Mouse (Mus musculus): ENCODE data around the gene Sapcd1.
"Not testable (repeated sequence)": the region's sequence is repeated elsewhere in the genome, so short reads cannot be mapped to it uniquely, and the experiment has no call there.

Gene Sapcd1

DNA sequence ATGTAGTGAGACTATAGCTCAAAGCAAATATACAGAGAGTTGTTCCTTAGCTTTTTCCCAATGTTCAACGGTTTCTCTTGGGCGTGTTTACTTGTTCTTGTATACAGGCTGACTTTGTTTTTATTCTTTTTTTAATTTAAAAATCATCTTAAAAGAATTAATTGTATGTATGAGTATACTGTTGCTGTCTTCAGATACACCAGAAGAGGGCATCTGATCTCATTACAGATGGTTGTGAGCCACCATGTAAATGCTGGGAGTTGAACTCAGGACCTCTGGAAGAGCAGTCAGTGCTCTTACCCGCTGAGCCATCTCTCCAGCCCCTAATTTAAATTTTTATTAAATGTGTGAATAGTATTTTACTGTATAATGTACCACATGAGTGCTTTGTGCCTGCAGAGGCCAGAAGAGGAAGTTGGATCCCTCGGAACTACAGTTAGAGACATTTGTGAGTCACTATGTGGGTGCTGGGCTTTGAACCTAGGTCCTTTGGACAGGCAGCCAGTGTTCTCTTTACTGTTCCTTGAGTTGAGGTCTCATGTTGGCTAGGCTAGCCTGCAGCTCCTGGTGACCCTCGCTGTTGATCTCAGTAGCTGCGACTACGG, 20.3 kb downstream of the Sapcd1 start:
- DNase-seq (ENCODE audit: low read depth, low spot score) = no peak

DNA sequence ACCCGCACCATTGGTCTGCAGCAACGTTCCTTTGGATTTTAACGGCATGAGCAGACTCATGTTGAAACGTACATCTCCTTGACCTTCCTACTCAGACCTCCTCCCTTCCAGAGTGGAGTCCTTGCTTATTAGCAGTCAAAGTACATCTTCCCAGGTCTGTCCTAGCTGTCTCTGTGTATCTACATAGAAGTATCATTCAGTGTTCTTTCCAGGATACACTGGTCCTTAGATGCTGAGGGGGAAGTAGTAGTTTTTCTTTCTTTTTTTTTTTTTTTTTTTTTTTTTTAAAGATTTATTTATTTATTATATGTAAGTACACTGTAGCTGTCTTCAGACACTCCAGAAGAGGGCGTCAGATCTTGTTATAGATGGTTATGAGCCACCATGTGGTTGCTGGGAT, 21.9 kb downstream of the Sapcd1 start:
- DNase-seq (ENCODE audit: low read depth, low spot score) = not testable (repeated sequence)

DNA sequence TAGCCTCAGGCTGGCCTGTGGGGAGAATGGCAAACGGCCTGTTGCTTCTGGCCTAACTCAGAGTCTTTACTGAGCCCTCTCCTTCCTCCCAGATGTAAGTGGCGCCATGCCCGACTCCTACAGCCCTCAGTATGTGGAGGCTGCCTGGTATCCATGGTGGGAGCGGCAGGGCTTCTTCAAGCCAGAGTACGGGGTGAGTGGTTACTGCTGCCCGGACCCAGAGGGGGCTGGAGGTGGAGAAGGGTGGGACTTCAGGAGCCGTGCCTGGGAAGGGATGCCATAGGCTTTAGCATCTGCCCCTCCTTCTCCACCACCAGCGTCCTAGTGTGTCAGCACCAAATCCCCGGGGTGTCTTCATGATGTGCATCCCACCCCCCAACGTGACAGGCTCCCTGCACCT, 22.7 kb downstream of the Sapcd1 start:
- no peak for DNase-seq (ENCODE audit: low read depth, low spot score)

DNA sequence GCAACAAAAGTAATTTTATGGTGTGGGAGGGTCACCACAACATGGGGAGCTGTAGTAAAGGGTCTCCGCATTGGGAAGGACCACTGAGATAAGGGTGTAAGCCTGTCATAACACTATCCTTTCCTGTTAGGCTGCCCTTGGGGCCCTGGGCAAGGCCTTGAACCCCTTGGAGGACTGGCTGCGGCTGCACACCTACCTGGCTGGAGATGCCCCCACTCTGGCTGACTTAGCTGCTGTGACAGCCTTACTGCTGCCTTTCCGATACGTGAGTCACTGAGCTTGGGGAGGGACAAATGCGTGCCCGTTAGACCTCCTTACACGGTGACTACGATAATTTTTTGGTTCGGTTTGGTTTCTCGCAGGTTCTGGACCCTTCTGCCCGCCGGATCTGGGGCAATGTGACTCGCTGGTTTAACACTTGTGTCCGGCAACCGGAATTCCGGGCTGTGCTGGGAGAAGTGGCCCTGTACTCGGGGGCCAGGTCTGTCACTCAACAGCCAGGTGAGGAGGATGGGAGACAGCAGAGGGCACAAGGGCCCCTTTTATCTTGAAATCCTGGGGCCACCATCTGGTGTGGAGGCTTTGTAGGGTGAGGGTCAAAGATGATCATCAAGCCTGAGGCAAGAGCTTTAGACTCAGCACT, 23.6 kb downstream of the Sapcd1 start:
- DNase-seq (ENCODE audit: low read depth, low spot score) = no peak

DNA sequence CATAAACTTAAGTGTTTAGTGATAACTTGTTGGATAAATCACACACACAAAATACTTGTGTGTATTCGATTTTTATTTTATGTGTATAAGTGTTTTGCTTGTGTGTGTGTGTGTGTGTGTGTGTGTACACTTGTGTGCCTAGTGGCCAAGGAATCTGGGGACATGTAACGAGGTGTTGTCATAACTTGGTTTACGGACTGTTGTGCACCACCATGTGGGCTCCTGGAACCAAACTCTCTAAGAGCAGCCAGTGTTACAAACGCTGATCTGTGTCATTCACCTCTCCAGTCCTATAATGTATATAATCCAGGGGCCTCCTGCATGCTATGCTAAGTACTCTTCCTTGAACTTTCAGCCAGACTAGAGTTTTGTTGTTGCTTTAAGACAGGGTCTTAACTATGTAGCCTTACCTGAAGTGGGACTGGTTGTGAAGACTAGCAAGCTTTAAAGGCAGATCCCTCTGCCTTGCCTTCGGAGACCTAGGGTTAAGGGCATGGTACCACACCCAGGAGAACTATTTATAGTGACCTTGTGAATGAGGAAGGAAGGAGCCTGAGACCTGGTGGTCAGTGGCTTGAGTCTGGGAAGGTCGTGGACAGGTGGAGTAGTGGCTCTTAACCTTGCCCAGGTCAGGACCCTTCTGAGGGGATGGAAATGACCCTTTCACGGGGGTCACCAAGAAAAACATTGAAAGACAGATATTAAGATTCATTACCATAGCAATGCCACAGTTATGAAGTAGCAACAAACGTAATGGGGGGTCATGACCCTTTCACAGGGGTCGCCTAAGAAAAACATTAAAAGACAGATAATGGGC, 24.6 kb downstream of the Sapcd1 start:
- no peak for DNase-seq (ENCODE audit: low read depth, low spot score)

DNA sequence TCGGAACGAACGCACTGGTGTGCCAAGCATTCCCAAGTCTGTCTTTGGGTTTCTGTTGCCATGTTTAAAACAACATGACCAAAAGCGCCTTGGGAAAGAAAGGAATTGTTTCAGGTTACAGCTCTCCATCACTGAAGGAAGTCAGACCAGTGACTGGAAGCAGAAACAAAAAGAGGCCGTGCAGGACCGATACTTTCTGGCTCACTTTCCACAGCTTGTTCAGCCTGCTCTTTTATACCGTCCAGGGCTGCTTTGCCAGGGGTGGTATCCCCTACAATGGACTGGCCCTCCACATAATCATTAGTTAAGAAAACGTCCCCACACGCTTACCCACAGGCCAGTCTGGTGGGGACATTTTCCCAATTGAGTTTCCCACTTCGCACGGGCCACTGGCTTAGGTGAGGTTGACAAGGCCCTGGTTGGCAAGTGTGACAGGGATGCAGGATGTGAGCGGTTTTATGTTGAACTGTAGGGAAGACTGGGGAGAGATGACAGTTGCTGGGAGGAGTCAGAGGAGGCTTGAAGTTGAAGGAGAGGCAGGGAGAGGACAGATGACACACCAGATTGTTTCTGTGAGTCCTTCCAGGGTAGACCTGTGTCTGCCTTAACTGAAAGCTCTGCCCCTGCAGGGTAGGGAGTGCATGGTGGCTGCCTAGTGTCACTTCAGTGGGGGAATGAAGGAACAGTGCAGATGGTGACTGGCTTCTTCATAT, 25.5 kb downstream of the Sapcd1 start:
- no peak for DNase-seq (ENCODE audit: low read depth, low spot score)

DNA sequence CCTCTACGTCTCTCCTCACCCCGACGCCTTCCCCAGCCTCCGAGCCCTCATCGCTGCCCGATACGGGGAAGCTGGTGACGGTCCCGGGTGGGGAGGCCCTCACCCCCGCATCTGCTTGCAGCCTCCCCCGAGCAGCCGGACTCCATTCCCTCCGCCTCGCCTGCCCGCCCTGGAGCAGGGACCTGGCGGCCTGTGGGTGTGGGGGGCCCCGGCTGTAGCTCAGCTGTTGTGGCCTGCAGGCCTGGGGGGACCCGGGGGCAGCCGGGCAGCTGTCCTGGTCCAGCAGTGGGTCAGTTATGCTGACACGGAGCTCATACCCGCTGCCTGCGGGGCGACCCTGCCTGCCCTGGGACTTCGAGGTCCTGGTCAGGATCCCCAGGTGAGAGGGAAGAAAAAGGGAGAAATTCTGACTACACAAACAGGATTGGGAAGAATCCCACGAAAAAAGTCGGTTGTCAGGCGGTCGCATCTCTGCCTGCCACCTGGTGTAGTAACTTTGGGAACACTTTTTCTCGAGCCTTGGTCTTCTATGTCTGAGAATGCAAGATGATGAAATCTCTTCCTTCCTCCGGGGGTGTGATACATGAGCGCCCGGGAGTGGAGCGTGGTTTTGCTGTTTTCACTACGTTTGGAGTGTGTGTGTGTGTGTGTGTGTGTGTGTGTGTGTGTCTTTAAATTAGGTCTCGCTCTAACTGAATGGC, 26.2 kb downstream of the Sapcd1 start:
- no peak for DNase-seq (ENCODE audit: low read depth, low spot score)

DNA sequence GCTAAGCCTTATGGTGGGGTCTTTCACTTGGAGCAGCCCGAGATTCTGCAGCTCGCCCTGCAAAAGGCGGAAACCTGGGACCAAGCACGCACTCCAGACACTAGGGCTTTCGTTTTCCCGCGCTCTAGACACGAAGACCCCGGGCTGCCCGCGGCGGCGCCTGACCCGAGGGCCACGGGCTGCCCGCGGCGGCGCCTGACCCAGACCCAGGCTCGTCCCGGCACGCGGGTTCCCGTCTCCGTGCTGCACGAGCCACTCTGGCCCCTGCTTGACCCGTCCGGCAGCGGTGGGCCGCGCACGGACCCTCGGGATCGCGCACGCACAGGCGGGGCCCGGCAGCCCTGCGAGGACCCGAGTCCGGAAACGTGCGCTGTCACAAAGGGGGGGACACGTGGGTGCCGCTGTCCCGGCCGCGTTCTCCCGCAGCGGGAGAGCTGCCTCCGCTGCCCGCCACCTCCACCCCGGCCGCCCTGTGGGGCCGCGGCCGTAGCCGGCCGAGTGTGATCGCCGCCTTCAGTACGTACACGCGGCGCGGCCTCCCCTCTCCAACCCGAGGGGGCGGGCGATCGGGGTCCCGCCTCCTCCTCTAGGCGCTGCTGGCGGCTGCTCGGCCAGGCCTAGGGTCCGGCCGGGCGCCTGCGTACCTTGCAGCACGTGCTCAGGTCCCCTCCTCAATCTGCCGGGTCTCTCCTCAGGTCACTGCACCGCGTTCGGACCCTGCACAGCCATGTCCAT, 26.9 kb downstream of the Sapcd1 start, which contains the start of gene Vars:
Vars (plus strand) TSS at position 271 of the 735 bp plus-strand sequence.
- peak; percentile 64 for DNase-seq (ENCODE audit: low read depth, low spot score)

DNA sequence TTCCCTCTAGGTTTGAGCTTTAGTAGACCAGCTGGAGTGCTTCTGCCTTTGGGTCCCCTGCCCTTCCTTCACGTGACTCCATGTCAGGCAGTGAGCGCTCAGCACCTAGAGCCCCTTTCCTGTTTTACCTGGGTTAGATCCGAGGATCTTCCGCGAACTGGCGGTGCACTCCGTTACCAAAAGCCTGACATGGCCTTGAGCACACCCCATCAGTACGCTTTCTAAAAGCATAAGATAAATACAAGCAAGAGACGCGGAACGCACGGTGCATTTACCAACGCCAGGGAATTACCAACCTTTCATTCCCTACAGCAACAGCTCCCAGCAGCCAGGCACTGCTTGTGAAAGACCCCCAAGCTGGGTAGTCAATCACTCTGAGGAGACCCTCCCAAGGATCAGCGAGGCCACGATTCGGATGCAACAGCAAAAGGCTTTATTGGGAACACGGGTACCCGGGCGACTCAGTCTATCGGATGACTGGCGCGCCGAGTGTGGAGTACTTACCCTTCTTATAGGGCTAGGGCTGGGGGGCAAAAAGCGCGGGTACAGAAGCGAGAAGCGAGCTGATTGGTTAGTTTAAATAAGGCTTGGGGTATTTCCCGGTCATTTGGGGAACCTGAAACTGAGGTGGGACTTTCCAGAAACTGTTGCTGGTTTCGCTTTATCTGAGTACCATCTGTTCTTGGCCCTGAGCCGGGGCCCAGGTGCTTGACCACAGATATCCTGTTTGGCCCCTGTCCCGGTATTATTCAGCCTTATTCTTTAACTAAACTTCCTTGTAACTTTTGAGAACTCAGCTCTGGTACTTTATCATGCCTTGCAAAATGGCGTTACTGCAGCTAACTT, 27.7 kb downstream of the Sapcd1 start:
- not testable (repeated sequence) for DNase-seq (ENCODE audit: low read depth, low spot score)

DNA sequence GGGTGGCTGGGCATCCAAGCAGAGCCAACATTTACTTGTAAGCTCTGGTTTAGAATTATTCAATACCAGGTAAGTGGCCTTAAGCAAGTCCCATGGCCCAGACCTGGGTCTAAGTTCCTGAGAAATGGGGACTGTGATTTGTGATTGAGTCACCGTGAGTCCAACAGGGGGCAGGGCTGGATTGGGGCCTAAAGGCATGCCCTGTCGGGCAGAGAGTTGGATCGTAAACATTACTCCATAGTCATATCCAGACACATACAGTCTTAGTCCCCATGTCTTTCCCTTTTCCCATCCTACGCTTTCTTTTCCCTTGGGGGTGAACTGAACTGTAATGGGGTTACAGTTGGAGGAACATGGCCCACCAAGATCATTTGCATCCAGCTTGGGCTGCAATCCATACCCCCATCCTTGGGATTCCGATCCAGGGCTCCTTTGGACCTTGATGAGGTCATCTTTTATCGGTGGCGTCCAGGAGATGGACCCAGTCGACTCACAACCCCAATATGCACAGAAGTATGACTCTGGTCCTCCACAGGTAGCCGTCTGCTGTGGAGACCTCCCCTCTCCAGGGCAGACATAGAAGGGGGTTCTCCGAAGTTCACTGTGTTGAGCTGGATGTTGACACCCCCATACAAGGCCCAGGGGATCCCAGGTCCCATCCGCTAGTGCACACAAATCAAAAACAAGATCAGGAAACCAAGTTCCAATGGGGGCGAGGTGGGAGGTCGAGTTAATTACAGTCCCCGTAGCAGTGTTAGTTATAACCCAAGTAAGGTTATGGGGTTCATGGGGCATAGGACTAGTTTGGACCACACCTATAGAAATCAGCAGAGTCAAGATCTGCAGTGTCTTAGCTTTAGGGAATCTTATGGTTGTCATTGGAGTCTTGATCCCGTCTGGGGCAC, 29.0 kb downstream of the Sapcd1 start:
- DNase-seq (ENCODE audit: low read depth, low spot score) = no peak

DNA sequence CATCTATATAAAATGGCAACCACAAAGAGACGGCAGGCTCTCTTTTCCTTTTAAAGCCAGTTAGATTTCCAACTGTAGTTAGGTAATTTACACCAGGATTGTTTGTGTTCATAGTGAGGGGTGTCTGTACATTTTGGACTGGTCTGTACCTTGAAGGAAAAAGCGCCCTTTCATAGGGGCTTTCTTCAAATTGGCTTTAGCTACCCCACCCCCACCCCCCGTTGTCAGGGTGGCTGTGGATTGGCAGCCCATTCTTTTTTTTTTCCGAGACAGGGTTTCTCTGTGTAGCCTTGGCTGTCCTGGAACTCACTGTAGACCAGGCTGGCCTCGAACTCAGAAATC, 30.7 kb downstream of the Sapcd1 start:
- DNase-seq (ENCODE audit: low read depth, low spot score) = no peak

DNA sequence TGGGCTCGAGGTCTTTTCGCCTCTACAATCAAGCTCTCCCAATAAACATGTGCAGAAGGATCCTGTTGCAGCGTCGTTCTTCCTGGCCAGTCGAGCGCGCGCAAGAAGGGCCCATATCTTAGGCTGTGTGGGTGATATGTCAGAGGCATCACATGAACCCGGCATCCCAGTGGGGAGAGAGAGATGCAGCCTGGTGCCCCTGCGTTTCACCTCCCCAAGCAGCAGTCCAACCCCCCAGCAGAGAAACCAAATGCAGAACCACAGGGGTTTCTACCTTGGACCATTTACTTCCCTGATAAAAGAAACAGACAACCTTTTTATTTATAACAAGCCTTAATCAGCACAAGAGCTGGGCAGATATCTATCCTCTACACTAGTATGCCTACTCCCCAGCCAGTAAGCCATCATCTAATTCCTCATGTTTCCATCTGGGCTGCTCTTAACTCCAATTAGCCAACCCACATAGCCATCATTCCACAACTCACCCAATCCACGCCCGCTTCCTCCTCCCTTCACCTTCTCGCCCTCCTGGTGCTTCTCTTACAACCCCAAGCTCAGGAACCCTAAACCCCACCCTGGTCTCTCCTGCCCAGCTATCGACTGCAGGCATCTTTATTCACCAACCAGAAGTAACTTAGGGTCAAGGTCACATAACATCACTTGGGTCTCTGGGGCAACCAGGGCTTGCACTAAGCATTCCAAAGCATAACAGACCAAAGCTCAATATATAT, 31.2 kb downstream of the Sapcd1 start:
- DNase-seq (ENCODE audit: low read depth, low spot score) = no peak

DNA sequence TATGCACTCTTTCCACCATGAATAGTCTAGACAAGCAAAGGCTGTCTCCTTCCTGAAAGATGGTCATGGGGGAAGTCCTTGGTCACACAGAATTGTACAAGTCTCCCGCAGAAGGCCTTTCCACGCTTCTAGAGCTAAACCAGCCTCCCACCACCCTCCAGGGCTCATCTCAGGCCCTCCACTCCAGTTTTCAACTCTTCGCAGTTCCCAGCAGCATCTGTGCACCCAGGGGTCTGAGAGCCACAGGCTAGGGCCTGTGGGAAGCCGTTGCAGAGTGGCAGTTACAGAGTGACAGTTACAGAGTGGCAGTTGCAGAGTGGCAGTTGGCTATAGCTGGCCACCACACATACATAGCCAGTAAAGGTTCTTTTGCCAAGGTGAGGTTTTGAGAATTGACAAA, 31.9 kb downstream of the Sapcd1 start:
- DNase-seq (ENCODE audit: low read depth, low spot score) = not testable (repeated sequence)

DNA sequence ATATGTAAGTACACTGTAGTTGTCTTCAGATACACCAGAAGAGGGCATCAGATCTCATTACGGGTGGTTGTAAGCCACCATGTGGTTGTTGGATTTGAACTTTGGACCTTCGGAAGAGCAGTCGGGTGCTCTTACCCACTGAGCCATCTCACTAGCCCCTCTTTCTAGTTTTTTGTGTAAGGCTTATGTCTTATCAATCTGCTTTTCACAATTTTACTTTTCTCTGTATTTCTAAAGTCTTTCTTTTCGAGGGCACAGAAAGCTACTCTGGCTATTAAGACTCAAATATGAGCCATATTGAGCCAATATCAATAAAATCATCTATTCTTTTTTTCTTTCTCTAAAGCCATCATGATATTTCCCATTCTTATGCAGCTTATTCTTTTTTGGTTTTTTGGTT, 32.6 kb downstream of the Sapcd1 start:
- DNase-seq (ENCODE audit: low read depth, low spot score) = not testable (repeated sequence)

DNA sequence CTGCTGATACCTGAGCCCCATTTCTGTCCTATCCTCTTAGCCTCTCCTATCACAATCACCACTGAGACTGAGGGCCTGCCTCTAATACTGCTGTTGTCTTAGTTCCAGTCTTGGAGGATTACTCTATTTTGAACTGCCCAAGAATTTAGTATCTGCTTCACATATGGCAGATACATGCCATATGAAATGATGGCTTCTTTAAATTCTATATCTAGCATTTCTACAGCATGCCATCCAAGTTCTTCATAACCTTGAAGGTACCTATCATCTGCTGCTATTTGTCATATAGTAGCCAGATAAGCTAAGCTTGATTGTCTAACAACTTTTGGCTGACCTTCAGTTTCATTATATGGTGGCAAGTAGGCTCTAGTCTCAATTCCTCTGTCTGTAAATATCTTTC, 33.1 kb downstream of the Sapcd1 start:
- DNase-seq (ENCODE audit: low read depth, low spot score) = no peak

DNA sequence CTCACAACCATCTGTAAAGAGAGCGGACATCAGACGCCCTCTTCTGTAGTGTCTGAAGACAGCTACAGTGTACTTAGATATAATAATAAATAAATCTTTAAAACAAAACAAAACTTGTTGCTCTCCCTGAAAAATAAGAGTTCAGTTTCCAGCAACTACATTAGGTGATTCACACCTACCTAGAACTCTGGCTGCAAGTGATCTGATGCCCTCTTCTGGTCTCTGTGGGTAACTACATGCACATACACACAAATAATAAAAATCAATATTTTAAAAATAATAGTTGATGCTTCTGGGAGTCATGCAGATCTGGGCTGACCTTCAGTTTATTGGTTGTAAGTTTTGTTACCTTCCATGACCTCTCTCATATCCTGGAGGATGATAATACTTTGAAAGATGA, 43.6 kb downstream of the Sapcd1 start:
- DNase-seq (ENCODE audit: low read depth, low spot score) = no peak

DNA sequence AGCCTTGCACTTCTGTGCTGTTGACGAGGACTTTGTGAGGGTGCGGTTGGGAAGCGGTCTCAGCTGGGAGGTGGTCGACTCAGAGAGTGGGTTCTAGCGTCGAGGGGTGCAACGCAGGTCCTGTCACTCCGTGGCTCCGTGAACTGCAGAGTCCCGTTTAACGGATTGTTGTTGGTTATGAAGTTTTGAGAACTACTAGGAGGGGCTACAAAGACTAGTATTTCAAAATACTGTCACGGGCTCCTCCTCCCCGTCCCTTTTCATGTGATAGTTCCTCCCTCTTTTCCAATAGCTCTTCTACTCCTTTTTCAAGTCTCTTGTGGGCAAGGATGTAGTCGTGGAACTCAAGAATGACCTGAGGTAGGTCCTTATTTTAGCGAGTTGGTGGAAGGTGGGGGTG, 45.5 kb downstream of the Sapcd1 start:
- DNase-seq (ENCODE audit: low read depth, low spot score) = no peak

DNA sequence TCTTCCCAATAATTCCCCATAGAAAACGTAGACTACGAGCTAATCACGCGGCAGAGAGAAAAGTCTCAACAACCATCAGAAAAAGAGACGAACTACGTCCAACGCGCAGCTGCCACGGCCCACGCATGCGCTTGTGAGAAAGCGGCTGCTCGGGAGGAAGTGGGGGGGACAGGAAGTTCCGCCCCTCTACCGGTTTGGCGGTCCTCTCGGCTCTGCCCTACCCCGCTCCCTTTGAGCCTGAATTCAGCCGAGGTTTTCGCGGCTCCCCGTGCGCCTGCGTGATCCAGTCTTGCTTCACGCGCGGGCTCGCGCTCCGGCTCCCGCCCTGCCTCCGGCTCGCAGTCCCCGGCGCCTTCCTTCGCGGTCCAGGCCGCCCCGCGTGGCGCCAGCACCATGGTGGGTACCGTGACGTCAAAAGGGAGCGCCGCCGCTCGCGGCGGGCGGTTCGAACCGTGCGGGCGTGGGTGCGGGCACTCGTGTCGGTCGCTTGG, 46.1 kb downstream of the Sapcd1 start, which contains the start of gene Lsm2:
Lsm2 (plus strand) TSS at position 173 of the 491 bp plus-strand sequence.
- peak; percentile 85 for DNase-seq (ENCODE audit: low read depth, low spot score)
